Mouse (Mus musculus): ENCODE measurements around the gene Khnyn.

DNA sequence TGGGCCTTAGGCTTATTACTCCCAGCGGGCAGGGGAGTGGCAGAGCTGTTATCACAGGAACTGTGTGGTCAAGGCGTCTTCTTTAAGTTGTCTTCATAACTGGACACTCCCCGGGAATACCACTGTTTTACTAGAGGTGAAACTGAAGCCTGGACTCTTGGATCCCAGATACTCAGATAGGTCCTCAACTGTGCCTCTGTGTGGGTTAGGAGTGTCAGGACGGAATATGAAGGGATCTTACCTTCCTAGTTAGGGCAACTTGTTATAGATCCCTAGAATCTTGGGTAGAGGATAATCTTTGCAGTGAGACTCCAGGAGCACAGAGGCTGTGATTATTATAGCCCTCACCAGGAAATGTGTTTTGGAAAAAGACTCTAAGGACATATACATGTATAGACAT is 59.8 kb downstream of the Khnyn start, which contains the start of gene Cma1:
- no peak for TF ChIP-seq CTCF (IDR thresholded peaks at IDR 0.05; ENCODE audit: borderline replicate concordance, control insufficient read depth, extremely low read depth, insufficient read depth, low read length, poor library complexity)
- TF ChIP-seq POLR2A (IDR thresholded peaks at IDR 0.05; ENCODE audit: control insufficient read depth, extremely low read depth, insufficient read depth, low read length, poor library complexity): no peak
